Mouse (Mus musculus): ENCODE data around the gene Eif3b. TPM values are rescaled to one million over a fixed set of nuclear protein-coding genes. Genes with fewer than 3 reads are reported as not detected.

The Eif3b gene
- 10 to 100 TPM; 97.4 to 97.6 TPM for total RNA-seq (2021)
- long read RNA-seq, experiment 1, transcript Eif3b-201 (19 exons, 2,945 nt), result major isoform, 165 of 199 reads
- long read RNA-seq, experiment 1, partial matches to known transcripts, result 30 of 199 reads
- long read RNA-seq, experiment 1, other reads (novel, unspliced or antisense), result 4 of 199 reads
- long read RNA-seq, experiment 2, transcript Eif3b-201 (19 exons, 2,945 nt), result major isoform, 64 of 92 reads
- long read RNA-seq, experiment 2, partial matches to known transcripts, result 27 of 92 reads
- long read RNA-seq, experiment 2, other reads (novel, unspliced or antisense), result 1 of 92 reads

DNA sequence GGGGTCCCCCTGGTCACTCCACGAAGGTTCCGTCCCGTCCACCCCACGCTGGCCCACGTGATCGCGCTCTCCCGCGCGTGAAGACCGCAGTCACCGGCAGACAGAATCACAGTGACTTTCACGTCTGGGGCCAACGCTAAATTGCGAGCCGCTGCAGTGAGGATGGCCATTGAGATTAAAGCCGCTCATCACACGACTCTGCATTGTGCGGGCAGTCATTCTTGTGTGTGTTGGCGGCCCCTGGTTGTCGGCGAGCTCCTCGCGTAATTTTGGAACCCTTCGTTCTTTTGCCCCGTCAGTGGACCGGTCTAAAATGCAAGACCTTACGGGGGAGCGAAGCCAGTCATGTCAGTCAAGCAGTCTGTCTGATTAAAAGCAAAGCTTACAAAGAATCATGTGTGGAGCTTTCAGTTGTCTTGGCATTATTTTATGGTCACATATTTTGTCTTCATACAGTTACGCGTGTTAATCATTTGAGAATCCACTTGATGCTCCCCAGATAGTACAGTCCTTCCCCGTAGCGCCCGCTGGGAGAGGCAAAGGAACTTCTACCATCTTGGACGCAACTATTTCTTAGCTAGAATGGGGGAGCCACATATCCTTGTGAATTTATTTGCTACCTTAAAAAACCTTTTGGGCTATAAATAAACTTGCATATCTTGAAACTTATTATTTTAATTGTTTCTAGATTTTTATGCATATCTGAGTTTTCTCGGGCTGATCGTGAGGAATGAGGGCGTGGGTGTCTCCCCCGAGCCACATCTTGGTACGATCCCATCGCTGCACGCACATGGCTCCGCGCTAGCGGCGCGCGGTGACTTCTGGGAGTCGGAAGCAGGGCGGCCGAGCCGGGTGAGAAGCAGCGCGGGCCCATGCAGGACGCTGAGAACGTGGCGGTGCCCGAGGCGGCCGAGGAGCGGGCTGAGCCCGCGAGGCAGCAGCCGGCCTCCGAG, at the start of gene Eif3b:
TSS of gene Eif3b (plus strand) at position 840 of the 953 bp plus-strand sequence.
- peak; percentile 92 to 93 for DNase-seq

DNA sequence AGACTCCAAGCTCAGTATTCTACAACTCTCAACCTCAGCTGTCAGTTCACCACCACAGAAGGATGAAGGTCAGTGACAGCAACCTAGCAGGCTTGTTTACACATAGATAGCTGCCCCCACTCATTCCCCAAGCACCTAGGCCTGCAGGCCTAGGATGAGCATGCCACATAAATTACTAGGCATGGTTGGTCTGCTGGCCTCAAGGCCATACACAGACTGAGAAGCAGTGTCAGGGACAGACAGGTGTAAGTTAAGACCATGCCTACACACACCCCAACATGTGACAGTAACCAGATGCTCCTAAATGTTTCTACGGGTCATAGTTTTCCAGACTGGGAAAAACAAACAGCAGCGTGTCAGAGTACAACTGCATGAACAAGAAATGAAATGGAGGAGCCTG, 49.7 kb upstream of the Eif3b start:
- no peak for DNase-seq

DNA sequence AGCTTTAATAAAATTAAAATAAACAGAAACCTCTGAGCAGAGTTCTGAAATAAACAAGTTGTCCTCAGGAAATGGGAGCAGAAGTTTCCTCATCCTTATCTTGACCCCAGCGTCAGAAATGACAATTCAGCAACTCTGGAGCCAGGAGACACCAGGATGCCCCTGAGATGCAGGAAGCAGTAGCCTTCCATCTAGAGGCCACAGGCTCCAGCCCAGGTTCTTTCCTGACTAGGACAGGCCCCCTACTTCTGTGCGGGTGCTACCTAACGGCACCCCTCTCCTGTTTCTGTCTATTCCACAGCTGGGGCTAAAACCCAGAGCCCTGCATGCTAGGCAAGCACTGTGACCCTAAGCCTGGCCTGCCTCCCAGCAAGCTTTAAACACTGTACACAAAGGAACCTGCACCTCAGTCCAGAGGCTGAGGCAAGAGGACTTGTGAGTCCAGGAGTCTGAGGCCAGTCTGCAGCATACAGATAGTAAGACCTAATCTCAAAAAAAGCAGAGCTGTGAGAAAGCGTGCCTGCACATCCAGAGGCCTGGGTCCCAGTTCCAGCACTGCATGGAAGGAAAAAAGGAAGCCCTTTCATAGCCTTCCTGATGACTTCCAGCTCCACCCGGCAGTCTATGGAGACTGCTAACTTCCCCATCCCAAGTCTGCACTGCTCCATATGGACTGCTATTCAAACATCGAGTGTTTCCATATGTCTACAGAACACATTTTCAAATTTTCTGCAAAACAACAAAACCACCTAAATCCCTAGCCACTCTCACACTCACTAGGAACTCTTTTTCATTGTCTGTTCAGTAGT, 48.5 kb upstream of the Eif3b start:
- DNase-seq, result peak; percentile 52 to 69

DNA sequence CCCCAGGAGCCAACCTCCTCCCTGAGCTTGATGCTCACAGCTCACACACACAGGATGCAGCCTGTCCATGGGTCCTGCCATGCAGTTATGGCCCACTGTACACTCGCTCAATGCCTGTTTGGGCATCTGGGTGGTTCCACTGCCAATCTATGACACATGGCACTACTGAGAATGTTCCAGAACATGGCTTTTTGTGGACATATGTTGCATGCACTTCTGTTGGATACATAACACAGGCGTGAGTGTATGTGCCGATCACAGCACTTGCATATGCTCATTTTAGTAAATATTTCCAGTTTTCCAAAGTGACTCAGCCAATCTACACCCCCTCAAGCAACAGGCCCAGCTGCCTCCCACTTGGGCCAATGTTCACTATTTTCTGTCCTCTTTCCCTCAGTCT, 47.5 kb upstream of the Eif3b start:
- DNase-seq, result no peak

DNA sequence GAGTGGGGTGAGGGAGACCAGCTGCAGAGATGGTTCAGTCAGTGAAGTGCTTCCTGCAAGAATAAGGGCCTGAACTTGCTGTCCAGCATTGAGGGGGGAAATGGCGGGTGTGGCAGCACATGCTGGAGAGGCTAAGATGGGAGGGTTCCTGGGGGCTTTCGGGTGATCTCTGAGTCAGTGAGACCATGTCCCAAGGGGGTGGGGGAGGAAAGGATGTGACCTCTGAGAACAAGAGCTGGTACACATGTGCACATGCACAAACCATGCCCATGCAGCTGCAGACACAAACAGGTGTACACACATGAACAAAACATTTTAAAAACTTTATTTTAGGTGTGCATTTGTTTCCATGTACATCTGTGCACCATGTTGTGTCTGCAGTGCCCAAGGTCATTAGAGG, 45.4 kb upstream of the Eif3b start:
- DNase-seq, result no peak

DNA sequence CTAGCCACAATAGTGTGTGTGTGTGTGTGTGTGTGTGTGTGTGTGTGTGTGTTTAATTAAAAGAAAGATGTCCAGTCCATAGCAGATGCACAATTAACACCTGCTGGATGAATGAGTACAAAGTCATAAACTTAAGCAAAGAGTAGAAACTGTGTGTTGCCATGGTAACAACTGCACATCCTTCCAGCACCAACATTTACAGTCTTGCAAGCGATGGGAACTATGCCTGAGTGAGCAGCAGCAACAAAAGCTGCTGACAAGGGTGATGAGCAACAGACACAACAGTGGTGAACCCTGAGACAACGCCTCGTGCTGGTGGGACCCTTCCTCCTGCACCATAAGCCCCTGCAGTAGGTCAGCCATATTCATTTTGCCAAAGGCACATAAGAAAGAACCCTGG, 44.9 kb upstream of the Eif3b start:
- no peak for DNase-seq

DNA sequence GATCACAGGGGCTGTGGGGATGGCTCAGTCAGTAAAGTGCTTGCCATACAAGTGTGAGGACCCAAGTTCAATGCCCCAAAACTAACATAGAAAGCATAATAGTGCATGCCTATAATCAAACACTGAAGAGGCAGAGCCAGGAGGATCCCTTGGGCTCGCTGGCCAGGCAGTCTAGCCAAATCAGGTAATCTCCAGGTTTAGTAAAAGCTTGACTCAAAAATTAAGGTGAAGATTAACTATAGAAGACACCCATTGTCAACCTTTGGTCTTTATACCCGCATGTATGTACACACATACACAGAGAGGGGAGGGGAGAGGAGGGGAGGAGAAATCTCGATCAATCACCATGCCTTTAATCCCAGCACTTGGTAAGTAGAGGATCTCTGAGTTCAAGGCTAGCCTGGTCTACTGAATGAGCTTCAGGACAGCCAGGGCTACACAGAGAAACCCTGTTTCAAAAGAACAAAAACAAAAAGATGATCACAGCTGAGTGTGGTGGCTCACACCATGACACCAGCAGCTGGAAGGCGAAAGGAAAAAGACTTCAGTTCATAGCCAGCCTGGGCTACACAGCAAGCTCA, 43.8 kb upstream of the Eif3b start:
- no peak for DNase-seq

DNA sequence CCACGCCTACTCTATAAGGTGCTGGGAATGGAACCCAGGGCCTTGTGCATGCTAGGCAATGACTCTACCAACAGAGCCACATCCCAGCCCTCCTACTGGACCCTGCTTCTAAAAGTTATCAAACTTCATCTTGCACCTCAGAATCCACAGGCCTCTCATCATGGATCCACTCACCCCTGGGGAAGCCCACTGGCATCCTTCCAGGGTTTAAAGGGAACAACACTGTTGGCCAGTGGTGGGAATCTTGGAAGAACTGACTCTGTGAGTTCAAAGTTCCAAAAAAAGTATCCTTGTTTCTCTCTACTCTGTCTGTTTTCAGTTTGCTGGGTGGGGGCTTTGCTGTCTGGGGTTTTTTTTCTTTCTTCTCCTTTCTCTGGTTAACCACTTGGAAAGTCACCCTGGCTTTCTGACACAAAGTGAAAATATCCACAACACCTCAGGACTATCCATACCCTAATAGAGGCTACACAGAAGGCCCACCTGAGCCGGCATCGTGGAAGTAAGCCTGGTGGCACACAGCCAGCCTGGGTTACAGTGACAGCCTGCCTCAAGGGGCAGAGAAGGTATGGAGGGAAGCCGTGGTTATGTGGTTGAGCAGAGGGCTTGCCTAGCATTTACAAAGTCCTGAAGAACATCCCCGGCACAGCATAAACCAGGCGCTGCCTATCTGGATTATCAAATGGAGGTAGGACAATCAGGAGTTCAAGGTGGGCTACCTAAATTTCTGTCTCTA, 40.8 kb upstream of the Eif3b start:
- DNase-seq, result no peak

DNA sequence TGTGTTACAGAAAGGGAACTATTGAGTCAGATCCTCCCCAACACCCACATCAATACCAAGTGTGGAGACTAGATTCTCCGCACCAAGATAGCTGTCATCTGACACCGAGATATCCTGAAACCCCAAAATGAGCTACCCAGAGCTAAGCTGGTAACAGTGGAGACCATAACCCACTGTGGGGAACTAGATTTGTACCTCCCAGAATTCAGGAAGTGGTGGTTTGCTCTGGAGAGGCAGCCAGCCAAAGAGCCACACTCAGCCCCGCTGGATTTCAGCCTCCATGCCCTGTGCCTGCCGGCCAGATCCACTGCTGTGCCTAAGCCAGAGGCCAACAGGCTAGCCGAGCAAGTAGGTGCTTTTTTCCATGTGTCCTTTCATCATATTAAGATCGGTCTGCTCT, 39.8 kb upstream of the Eif3b start:
- DNase-seq, result peak in 1 of 2 experiments; percentile 60

DNA sequence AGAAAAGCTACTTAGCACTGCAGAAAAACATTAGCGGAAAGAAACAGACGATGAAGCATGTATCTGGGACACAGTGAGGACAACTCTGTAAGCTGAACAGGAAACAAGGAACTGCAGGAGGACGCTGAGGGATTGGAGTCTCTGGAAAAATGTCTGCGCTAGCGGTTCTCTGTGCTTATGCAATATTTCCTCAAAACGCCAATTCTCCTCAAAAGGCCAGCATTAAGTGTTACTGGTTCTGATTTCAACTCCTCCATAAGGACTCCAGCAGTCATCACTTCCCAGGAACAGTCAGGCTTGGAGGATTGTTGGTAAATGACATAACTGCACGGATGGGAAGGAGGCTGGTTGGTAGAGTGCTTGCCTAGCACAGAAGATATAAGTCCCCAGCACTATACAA, 38.0 kb upstream of the Eif3b start:
- DNase-seq, result peak in 1 of 2 experiments; percentile 55

DNA sequence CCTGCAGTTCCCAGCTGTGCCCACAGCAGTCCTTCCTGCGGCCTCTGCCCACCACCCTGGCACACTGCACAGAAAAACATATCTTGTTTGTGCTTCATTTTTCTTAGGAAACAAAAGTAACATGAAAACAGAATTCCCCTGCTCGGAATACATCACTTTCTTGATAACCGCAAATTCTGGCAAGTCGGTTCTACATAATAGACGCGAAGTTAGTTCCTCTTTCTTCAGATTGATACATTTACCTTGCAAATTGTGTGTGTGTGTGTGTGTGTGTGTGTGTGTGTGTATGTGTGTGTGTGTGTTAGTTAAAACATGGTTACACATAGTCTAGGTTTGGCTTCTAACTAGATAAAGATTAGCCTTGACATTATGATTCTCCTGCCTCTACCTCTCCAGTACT, 36.4 kb upstream of the Eif3b start:
- no peak for DNase-seq

DNA sequence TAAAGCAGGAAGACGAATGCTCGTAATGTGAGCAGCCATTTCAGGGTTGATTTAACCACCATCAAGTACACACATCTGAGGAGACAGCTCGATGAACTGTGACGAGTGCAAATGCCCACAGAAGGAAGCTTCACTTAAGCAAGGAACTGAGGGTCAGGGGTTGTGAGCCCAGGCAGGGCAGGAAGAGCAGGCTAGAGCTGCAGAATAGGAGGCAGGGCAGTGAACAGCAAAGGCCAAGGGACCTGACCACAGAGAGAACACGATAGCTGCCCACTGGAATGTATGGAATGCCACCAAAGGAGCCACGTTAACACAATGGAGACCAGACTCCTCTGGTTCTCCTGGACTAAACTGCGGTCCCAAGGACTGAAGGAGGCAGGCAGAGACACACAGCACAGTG, 35.6 kb upstream of the Eif3b start:
- no peak for DNase-seq

DNA sequence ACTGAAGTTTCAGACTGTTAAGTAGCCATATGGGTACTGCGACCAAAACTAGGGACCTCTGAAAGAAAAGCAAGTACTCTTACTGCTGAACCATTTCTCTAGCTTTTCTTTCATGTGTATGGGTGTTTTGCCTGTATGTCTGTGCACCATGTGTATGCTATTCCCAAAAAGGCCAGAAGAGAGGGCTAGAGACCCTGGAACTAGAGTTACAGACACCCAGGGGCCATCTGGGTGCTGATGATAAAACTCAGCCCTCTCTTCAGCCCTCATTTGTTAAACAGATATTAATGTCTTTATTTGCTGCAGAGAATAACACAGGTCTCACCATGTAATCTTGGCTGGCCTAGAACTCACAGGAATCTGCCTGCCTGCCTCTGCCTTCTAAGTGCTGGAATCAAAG, 34.7 kb upstream of the Eif3b start:
- DNase-seq, result no peak

DNA sequence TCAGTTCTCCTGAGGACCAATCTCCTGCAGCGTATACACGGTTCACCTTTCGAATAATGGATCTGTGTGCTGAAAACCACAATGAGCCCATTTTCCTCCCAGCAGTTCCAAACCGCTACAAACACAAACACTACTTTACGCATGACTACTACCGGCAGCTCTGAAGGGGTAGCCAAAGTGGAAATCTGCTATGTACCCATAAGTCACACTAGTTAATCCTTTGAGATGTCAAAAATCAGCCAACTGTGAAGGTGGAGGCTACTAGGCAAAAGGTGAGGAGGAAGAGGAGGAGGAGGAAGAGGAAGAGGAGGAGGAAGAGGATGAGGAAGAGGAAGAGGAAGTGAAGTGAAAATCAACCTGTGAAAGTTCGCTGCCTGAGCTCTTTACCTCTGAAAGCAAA, 31.9 kb upstream of the Eif3b start:
- no peak for DNase-seq

DNA sequence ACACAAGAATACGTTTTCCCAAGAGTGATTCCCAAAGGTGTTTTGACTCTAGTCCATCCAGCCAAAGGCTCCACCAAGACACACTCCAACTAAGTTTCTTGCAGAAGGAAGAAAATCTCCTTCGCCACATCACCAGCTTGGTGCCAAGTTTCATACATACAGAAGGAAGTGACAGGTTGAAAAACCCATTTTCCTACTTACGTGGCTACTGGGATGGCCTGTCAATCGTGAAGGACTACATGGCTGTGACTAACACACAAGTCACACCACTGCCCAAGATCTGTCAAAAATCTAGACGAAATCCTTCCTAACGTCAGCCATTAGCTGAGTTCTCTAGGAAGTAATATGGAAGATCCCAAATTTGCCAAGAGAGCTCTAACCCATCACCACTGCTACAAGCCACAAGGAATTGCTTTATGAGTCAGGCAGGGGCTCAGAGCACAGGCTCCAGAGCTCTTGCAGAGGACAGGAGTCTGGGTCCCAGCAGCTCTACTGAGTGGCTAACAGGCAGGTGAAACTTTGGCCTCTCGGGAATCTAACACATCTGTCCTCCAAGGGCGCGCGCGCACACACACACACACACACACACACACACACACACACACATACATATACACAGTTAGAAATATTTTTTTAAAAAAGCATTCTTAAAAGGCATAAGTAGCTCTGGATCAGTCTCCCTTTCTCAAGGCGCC, 31.2 kb upstream of the Eif3b start:
- no peak for DNase-seq

DNA sequence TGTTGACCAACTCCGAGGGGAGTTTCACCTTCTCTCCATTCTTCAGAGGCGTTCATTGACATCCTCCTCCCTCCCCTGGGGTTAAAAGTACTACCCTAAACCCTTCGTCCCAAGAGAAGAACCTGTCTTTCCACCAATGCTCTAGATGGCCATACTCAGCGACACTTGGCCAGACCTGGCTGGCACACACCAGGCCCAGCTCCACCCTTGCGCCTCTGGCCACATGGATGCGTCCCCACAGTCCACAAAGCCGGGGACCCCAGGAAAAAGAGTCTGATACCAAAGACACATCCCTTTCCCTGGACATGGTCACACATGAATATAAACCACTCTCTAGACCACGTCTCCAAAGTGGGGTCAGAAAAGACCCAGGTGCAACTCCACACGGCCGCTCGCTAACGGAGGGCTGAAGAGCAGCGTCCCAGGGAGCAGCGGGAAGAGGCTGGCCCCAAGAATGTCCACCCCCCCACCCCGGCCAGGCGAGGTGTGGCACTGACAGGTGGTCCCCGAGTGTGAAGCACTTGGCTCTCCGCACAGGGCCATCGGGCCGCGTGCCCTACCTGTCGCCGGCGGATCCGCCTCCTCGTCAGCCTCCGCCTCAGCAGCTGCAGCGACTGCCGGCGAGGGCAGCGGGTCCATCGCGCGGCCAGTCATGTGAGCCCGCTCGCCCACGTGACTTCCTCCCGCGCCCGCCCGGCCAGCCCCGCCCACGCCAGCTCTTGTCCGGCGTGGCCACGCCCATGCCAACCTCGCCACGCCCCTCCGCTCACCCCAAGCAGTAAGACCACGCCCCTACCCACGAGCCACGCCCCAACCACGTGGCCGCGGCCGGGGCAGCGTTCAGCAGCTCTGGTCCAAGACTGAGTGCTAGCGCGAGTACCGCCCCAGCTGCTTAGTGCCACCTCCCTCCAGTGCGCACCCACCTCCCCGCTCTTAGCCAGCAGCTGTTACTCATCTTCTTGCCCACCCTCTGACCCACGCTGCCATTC, 30.2 kb upstream of the Eif3b start, which contains the start of gene Snx8:
TSS of gene Snx8 (minus strand) at position 675 of the 989 bp plus-strand sequence.
- DNase-seq, result peak; percentile 97 to 98

DNA sequence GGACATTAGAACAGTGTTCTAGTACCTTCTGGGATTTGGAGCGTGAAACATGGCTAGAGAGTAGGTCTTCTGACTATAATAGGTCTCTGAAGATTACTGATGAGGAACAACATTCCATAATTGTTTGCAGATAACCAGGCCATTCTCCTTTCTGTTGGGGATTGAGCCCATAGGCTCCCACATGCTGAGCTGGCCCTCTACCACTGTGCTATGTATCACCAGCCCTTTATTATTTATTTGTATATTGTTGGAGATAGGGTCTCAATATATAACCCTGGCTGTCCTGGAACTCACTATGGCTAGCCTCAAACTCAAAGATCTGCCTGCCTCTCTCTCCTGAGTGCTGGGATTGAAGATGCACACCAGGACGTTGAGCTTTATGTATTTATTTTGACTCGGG, 29.5 kb upstream of the Eif3b start:
- DNase-seq, result no peak

DNA sequence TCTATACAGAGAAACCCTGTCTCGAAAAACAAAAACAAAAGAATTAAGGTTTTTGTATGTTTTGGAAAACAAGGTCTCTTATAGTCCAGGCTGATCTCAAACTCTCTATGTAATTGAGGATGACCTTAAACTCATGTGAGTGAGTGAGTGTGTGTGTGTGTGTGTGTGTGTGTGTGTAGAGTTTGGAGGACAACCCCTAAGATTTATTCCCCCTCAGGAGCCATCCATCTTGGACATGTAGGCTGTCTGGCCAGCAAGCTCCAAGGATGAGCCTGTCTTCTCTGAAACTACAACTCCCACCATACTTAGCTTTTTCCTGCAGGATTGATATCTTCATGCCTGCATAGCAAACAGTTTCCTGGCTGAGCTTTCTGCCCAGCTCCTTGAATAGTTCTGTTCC, 27.7 kb upstream of the Eif3b start:
- DNase-seq, result no peak

DNA sequence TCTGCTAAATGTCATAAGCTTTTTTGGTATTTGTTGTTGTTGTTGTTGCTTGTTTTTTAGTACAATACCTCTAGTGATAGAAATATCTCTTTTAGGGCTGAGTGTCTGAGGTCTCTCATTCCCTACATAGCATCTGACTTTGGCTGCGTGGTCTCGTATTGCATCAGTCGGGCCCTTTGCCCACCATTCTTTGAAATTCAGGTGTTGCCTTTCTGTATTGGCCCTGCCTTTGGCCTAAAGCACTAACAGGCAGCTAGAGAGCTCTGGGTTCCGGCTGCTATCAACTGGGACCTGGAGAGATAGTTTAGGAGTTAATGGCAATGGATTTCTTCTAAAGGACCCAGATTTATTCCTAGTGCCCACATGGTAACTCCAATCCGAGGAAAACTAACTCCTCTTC, 27.1 kb upstream of the Eif3b start:
- no peak for DNase-seq

Measured in heart, adult 18-20 months (tissue).